Mouse (Mus musculus): ENCODE data around the gene Synpo2l. TPM values are rescaled to one million over a fixed set of nuclear protein-coding genes. Genes with fewer than 3 reads are reported as not detected.
"Not testable (repeated sequence)": the region's sequence is repeated elsewhere in the genome, so short reads cannot be mapped to it uniquely, and the experiment has no call there.

Gene Synpo2l
- total RNA-seq (2015; ENCODE audit: low replicate concordance): not detected in 2 replicates
- total RNA-seq (2017; ENCODE audit: low replicate concordance): not detected in 2 replicates

DNA sequence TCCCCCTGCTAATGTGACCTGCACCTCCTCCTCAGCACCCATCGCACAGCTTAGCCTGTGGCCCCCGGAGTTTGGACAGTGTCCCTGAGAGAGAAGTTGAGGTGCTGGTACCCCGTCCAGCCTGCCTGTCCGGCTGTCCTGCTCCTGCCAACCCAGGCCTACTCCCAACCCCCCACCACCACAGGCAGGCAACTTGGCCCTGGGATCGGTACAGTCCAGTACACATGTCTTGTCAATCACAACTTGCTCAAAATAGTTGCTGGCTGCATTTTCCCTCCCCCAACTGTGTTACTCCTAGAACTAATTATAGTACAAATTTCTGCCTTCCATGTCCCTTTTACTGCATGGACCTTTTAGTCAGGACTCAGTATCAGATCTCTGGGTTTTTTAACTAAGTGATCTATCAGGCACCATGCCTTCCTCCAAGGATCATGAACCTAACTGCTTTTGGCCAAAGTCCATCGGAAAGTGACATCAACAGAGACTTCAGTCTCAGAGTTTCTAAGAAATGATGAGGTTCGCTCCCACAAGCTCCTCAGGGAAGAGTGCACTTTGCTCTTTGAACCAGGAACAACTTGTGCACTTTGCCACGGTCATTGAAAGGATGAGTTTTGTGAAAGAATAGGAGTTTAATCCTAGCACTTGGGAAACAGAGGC lies at the start of gene Synpo2l:
Gene Synpo2l (minus strand): TSS at position 201 of the 657 bp plus-strand sequence.
- no peak for ATAC-seq (replicated peaks; ENCODE audit: low FRiP score, poor library complexity, severe bottlenecking)

DNA sequence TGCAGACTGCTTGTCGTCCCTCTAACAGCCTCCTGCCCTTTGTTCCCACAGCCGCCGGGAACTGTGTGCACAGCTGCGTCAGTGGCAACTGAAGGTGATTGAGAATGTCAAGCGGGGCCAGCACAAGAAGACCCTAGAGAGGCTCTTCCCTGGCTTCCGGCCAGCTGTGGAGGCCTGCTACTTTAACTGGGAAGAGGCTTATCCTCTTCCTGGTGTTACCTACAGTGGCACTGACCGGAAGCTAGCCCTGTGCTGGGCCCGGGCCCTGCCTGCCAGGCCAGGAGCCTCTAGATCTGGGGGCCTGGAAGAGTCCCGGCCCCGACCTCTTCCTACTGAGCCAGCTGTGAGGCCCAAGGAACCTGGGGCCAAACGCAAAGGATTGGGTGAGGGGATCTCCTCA lies 45.7 kb upstream of the Synpo2l start:
- ATAC-seq (replicated peaks; ENCODE audit: low FRiP score, poor library complexity, severe bottlenecking): no peak

DNA sequence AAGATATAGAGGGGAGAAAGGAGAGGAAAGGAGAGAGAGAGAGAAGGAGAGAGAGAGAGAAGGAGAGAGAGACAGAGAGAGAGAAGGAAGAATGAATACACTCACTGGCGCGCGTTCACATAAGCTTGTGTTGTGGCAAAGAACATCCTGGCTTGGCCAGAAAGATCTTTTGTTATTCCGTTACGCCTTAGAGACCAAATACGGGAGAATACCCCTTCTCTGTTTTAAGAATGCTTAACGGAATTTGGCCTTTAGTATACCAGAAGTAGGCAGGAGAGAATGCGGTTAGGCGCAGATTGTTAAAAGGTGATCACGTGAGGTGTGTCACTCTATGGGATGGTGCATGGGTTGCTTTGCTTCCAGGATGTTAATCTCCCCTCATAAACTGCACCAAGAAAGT lies 40.1 kb upstream of the Synpo2l start:
- no peak for ATAC-seq (replicated peaks; ENCODE audit: low FRiP score, poor library complexity, severe bottlenecking)

DNA sequence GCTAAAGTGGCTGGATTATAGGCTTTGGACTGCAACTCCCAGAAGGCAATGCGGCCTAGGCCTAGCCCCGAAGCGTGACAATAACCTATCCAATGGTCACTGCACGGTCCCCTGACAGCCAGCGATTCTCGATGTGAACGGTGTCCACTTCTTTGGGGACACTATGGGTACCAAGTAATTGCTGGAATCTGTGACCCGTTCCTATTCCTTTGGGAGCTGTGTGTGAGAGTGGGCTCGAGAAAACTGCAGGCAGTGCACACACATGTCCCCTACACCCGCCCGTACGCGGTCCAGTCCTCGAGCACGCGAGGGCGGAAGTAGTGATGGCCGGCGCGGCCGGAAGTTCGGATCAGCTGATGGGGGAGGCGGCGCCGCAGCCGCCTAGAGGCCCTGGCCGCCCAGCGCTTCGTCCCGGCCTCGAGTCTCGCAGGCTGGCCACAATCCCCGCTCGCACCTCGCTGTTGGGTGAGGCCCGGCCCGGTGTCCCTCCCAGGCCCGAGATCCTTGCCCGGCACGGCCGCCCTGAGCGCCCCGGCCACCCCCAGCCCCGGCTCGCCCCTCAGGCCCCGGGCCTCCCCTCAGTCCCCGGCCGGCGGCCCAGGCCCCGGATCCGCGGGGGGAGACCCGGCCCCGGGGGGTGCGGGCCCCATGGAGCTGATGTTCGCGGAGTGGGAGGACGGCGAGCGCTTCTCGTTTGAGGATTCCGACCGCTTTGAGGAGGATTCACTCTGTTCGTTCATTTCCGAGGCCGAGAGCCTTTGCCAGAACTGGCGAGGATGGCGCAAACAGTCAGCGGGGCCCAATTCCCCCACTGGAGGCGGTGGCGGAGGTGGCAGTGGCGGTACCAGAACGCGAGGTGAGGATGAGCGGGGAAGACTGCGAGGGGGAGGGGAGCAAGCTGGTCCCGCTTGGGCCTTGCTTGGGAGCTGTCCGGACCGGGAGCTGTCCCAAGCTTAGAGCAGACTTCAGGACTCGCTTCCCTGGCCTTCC lies 39.3 kb upstream of the Synpo2l start, which contains the start of gene Zswim8:
Gene Zswim8 (plus strand): TSS at position 352 of the 990 bp plus-strand sequence.
- peak; percentile 84 for ATAC-seq (replicated peaks; ENCODE audit: low FRiP score, poor library complexity, severe bottlenecking)

DNA sequence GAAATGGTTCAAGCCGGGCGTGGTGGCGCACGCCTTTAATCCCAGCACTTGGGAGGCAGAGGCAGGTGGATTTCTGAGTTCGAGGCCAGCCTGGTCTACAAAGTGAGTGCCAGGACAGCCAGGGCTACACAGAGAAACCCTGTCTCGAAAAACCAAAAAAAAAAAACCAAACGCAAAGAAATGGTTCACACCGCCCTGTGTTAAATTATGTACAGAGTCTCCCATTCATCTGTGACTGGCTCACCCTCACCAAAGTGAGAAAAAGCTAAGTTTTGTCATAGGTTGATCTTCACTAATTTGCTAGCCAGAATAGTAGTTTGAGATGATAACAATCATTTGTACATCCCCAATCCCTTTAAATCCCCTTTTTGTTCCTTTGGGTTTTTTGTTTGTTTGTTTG lies 35.3 kb upstream of the Synpo2l start:
- not testable (repeated sequence) for ATAC-seq (replicated peaks; ENCODE audit: low FRiP score, poor library complexity, severe bottlenecking)

DNA sequence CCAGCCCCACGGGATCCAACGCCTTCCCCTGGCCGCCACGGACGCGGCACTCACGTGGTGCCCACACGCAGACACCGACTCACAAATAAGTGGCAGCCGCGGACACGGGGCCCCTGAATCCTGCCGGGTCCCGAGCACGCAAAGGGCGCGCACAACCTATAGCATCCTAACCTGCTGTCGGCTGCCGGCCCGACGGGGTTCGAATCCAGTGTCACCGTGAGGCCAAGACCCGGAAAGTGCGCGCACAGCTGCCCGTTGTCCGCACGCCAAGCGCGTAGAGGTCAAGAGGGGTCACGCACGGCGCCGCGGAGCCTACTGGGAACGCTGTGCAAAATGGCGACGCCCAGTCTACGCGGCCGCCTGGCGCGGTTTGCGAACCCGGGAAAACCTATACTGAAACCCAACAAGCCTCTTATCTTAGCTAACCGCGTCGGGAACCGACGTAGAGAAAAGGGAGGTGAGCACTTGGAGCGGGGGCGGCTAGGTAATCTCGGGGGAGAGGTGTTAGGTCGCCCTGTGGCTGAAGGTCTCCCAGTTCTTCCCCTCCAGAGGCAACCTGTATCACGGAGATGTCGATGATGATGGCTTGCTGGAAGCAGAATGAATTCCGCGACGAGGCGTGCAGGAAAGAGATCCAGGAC lies 34.7 kb upstream of the Synpo2l start, which contains the start of gene Chchd1:
Gene Chchd1 (plus strand): TSS at position 266 of the 641 bp plus-strand sequence.
- ATAC-seq (replicated peaks; ENCODE audit: low FRiP score, poor library complexity, severe bottlenecking): peak; percentile 87

DNA sequence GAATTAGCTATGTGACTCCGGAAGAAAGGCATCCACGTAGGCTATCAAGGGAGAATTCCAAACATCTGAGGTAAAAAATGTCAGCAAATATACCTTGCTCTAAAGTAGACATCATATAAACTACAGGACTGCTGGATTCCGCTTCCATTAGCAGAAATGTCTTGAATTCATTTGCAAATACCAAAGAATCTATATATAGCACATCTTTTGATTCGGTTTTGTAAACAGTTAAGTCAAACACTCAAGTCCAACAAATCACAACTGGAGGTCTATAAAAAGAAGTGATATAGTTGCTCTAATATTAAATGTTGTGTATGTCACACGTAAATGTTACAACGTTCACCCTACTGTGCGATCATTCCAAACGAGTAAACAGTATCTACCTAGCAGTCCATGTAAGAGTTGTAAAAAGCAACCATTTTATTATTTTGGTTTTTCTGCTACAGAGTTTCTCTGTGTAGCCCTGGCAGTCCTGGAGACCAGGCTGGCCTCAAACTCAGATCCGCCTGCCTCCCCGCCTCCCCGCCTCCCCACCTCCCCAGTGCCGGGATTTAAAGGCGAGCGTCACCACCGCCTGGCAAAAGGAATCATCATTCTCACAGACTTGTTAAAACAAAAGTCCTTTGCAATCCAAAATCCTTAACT lies 34.1 kb upstream of the Synpo2l start:
- ATAC-seq (replicated peaks; ENCODE audit: low FRiP score, poor library complexity, severe bottlenecking): no peak

DNA sequence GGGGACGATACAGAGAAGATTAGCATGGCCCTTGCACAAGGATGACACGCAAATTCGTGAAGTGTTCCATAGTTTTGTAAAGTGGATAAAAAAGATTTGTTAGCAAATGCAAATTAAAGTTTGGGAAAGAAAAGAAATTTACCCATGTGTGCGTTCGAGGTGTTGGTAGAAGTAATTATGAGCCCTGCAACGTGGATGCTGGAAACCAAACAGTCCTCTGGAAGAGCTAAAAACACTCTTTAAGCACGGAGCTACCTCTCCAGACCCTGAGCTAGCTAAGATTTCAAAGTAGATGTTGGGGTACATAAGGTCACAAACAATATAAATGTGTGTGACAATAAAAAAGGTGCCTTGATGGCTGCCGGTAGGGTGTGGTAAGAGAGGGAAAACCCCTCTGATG lies 33.4 kb upstream of the Synpo2l start:
- no peak for ATAC-seq (replicated peaks; ENCODE audit: low FRiP score, poor library complexity, severe bottlenecking)

DNA sequence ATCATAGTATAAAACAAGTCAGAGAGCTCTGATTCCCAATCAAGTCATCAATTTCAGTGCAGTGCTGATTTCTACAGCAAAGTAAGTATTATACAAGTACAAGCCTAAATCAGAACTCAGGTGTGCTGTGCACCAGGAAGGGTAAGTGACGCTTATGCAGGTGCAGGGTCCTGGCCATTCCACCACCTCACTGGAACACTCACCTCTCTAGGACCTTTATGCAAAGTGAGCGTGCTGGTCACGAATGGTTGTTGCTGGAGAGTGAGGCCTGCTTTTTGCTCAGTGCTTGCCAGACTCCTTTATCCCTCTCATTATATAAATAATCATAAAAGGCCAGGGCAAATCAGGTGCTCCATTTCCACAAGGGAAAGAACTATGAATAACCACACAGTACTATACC lies 32.2 kb upstream of the Synpo2l start:
- ATAC-seq (replicated peaks; ENCODE audit: low FRiP score, poor library complexity, severe bottlenecking): no peak

DNA sequence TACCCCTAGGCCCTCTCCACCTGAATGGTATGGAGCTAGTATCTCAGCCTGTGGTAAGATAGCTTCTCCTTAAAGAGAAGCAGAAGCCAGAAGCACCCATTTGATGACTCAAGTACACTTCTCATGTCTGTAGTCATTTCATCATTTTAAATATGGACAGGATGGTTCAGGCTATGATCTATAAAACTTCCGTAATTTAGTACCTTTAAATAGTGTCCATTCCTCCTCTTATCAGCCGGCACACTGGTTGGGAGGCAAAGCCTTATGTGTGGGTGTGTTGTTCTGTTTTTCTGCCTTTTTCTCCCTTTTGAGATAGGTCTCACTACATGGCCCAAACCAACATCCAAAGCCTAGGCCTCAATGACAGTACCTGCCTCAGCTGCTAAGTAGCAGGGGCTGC lies 30.4 kb upstream of the Synpo2l start:
- ATAC-seq (replicated peaks; ENCODE audit: low FRiP score, poor library complexity, severe bottlenecking): no peak

DNA sequence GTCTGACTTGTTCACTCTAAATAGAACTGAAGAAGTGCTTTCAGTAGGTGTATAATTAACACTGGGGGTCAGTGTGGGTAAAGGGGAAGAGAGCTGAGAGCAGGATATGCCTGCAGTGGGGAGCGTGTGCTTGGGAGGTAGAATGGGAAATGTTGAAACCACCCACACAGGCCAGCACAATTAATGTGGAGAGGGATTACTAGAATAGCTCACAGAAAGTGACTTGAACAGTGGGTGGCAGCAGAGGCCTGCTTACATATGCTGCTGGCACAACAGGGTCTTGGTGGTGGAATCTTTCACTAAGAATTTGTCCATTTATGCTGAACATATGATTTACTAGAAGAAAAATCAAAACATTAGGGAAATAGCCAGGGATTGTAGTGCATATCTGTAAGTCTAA lies 28.8 kb upstream of the Synpo2l start:
- 0 out of 2 replicates have a peak, but pooled peaks have one; percentile 23 for ATAC-seq (replicated peaks; ENCODE audit: low FRiP score, poor library complexity, severe bottlenecking)

DNA sequence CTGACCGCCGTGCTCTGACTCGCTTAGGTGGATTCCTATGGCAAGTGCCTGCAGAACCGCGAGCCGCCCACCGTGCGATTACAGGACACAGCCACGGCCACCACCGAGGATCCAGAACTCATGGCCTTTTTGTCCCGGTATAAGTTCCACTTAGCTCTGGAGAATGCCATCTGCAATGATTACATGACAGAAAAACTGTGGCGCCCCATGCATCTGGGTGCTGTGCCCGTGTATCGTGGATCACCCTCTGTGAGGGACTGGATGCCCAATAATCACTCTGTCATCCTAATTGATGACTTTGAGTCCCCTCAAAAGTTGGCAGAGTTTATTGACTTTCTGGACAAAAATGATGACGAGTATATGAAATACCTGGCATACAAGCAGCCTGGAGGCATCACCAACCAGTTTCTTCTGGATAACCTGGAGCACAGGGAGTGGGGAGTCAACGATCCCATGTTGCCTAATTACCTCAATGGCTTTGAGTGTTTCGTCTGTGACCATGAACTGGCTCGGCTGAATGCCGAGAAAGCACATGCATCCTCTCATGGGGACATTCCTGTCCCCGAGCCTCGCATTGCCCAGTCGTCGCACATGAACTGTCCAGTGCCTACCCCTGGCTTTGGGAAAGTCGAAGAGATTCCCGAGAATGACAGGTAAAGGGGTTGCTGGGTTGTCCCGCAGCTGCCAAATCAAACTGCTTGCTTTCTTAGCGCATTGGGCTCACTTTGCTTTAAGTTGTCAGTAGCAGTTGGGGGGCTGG lies 27.8 kb upstream of the Synpo2l start:
- peak; percentile 5 for ATAC-seq (replicated peaks; ENCODE audit: low FRiP score, poor library complexity, severe bottlenecking)

DNA sequence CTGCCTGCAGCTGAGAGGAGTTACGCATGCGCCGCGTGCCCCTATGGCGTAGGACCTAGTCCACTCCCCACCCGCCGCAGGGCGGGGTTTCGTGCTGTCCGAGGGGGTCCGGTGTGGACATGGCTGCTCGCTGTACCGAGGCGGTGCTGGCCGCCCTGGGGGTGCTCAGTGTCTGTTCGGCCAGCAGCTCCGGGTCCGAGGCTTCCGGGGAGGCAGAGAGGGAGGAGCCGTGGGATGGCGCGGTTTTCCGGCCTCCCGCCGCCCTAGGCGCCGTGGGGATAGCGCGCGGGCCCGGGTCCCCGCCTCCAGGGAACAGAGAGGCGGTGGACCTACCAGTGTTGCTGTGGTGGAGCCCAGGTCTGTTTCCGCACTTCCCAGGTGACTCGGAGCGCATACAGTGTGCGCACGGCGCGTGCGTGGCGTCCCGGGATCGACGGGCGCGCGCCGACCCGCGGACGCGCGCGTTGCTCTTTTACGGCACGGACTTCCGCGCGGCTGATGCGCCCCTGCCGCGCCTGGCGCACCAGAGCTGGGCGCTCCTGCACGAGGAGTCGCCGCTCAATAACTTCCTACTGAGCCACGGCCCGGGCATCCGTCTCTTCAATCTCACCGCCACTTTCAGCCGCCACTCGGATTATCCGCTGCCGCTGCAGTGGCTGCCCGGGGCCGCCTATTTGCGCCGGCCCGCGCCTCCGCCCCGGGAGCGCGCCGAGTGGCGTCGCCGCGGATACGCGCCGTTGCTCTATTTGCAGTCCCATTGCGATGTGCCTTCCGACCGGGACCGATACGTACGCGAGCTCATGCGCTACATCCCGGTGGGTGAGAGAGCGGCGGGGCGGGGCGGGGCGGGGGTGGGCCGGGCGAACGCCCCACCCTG lies 27.0 kb upstream of the Synpo2l start, which contains the start of gene Fut11:
Gene Fut11 (plus strand): TSS at position 85 of the 877 bp plus-strand sequence.
- ATAC-seq (replicated peaks; ENCODE audit: low FRiP score, poor library complexity, severe bottlenecking): peak; percentile 76

DNA sequence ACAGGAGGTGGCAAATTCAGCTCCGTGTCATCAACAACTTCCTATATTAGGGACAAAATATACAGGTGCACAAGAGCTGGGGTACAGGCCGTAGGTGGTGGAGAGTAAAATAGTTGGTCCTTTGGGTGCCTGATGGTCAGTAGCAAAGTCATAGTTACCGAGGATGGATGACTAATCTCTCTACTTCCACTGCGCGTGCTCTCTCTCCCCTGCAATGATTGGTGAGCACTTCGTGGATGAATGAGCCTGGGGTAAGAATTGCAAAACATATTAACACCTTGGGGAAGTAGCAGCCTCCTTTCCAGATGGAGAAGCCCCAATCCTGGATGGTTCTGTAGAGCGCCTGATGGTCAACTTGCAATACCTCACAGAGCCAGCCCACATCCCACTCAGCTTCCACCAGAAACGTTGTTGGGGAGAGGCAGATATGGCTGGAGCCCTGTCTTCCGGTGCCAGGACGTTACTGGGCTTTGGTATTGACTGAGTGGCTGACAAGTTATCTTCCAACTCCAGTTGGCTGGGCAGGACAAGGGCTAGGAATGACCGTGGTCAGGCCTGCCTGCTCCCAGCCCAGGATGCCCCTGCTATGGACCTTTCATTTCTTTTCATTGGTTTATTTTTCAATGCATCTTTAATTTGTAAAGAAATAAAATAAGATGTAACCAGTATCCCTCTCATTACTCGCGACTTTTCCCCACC lies 26.2 kb upstream of the Synpo2l start:
- peak; percentile 40; the same call in 1 of the 2 replicates for ATAC-seq (replicated peaks; ENCODE audit: low FRiP score, poor library complexity, severe bottlenecking)

DNA sequence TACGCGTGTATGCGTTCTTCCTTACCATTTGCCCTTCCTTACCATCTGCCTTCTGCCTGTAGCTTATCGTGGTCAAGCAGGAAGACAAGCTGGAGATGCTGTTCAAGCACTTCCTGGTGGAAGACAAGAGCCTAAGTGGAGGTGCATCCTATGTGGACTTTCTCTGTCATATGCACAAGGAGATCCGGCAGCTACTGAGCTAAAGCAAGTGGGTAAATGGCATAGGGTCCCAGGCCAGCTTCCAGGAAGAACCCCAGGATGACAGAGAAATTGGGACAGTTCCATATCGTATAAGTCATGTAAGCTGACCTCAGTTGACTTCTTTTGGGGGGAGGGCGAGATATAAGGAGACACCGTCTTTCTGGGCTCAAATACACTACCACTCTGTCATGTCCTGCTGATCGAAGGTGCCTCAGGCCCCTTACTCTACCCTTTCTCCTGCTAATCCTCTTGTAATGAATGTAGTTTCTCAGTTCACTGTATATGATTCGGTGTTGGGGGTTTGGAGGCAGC lies 25.5 kb upstream of the Synpo2l start:
- ATAC-seq (replicated peaks; ENCODE audit: low FRiP score, poor library complexity, severe bottlenecking): no peak

DNA sequence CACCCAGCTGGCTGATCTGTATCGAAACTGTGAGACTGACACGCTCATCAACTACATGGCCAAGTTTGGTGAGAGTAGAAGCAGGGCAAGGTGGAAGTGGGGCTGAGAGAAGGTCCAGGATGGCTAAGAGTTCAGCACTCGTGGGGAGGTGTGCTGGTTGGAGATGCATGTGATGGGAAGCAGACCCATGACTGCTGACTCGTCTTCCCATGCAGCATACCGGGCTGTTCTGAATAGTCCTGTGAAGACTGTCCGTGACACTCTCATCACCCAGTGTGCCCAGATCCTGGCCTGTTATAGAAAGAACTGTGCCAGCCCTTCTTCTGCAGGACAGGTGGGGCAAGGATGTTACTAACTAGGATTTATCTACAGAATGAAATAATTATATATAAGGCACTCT lies 23.6 kb upstream of the Synpo2l start:
- ATAC-seq (replicated peaks; ENCODE audit: low FRiP score, poor library complexity, severe bottlenecking): no peak

DNA sequence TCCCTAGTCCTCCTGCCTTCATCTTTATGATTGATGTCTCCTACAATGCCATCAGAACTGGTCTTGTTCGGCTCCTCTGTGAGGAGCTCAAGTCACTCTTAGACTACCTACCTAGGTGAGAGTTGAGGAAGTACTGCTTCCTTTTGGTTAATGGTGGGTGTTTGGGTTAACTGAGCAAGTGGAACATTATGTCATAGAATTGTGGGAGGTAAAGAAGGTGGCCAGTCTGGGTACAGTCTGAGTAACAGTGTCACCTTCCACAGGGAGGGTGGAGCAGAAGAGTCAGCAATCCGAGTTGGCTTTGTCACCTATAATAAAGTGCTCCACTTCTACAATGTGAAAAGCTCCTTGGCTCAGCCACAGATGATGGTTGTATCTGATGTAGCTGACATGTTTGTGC lies 20.9 kb upstream of the Synpo2l start:
- ATAC-seq (replicated peaks; ENCODE audit: low FRiP score, poor library complexity, severe bottlenecking): no peak

All from erythroblast, adult 5-6 weeks (primary cell).